Mouse (Mus musculus) forelimb bud, embryonic 11.5 days (tissue): ENCODE results near the gene Zmat5.
"Not testable (repeated sequence)": the region's sequence is repeated elsewhere in the genome, so short reads cannot be mapped to it uniquely, and the experiment has no call there.

Experiments
- DNase-seq: peaks from one replicate; pipeline ENCODE4 v3.0.0-alpha.2; 2012; ENCODE audit warnings: low read depth, low spot score

Zmat5 gene

GRCm38 (mm10) chr11:4688632-4689380 is 15.7 kb upstream of the Zmat5 start:
- DNase-seq = no peak

GRCm38 (mm10) chr11:4690353-4690752 is 14.1 kb upstream of the Zmat5 start:
- no peak for DNase-seq

DNA sequence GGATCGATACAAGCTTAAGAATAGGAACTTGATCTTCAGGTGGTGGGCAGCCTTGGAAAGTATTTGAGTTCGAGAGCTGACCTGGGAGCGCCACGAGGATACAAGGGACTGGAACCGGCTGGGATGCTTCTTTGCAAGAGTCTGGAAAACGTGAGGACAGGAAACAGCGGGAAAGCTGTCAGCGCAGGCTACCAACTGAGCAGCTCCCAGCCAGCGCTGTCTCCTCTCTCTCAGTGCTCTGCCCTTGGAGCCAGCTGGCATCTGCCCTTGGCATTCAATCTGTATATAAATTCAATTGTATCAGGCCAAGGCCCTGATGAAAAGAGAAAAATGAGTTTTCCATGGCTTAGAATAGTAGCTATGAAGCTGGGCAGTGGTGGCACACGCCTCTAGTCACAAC is 13.3 kb upstream of the Zmat5 start:
- DNase-seq = no peak

- no peak for DNase-seq
These were observed 12.3 kb upstream of the Zmat5 start for GRCm38 (mm10) chr11:4692162-4692561.

- no peak for DNase-seq
These were observed 7.2 kb upstream of the Zmat5 start for GRCm38 (mm10) chr11:4697043-4697983.

DNA sequence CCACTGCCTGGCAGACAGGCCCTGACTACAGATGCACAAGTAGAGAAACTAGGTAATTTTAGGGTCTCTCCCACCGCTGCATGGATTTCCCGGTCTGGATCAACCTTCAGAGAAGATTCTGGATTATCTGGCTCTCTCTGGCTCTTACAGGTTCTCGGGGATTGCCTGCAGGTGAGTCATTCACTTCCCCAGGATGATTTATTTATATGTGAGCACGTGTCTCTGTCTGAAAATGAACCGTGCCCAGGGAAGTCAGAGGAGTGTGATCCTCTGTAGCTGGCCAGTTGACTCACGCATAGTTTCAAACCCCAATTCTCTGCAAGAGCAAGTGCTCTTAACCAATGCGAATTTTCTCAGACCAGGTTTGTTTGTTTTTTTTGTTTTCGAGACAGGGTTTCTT is 3.8 kb upstream of the Zmat5 start:
- no peak for DNase-seq

GRCm38 (mm10) chr11:4703688-4704071 is 798 bp upstream of the Zmat5 start:
- no peak for DNase-seq

DNA sequence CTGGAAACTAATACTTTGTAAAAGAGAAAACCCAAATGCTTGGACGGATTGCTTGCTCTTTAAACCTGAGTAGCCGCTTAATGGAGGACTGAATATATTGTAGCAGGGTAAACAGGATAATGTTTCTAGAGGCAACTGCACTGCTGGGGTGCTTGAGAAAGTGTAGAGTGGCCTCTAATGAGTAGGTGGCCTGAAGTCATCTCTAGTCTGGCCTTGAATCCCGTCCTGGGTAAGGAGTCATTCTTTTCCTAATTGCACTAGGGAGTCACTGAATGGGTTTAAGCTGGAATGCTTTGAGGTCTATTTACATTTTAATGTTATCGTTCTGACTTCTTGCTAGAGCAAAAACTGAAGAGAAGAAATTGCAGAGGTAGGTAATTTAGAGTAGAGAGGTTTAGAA is 700 bp downstream of the Zmat5 start:
- DNase-seq = no peak

DNA sequence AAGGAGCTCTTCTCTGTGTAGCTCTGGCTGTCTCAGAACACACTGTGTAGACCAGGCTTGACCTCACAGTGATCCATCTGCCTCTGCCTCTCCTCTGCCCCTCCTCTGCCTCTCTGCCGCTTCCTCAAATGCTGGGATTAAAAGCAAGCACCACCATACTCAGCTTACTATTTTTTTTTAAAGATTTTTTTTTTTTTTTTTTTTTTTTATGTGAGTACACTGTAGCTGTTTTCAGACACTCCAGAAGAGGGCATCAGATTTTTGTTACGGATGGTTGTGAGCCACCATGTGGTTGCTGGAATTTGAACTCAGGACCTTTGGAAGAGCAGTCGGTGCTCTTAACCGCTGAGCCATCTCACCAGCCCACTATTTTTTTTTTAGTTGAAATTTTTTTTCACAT is 5.7 kb downstream of the Zmat5 start:
- not testable (repeated sequence) for DNase-seq

GRCm38 (mm10) chr11:4712822-4713221 is 8.3 kb downstream of the Zmat5 start:
- no peak for DNase-seq

DNA sequence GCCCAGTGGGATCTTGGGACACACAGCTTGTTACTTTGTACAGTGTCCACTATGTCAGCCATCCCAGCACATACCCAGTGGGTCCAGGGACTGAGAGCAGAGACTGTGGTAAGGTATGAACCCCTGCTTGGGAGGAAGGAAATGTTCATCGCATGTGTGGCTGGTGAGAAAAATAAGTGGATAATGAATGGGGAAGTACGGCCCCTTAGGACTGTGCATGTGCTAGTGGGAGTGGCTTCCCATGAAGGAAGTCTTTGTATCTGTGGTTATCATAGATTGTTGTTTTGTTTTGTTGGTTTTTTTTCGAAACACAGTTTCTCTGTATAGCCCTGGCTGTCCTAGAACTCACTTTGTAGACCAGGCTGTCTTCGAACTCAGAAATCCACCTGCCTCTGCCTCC is 10.2 kb downstream of the Zmat5 start:
- DNase-seq = no peak

GRCm38 (mm10) chr11:4715596-4715995 is 11.1 kb downstream of the Zmat5 start:
- DNase-seq = no peak

- no peak for DNase-seq
These were observed 12.2 kb downstream of the Zmat5 start for GRCm38 (mm10) chr11:4716530-4717236.

GRCm38 (mm10) chr11:4718548-4718947 is 14.1 kb downstream of the Zmat5 start:
- no peak for DNase-seq

GRCm38 (mm10) chr11:4719961-4720360 is 15.5 kb downstream of the Zmat5 start:
- DNase-seq = no peak

DNA sequence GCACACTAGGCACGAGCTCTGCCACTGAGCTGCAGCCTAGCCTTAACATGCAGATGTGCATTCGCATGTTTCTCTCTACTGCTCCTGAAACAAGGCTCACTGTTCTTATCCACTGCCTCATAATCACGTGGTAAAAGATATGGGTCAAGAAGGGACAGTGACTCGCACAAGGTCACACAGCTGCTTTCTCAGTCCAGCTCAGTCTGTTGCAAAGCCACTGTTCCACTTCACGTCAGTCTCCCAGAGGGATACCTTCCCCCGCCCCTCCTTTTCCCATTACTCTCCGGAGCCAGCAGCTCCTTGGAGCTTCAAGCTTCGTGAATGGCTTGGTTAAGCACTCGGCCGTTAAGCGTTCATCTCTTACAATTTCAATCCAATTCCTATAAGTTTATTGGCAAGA is 15.9 kb downstream of the Zmat5 start:
- no peak for DNase-seq

DNA sequence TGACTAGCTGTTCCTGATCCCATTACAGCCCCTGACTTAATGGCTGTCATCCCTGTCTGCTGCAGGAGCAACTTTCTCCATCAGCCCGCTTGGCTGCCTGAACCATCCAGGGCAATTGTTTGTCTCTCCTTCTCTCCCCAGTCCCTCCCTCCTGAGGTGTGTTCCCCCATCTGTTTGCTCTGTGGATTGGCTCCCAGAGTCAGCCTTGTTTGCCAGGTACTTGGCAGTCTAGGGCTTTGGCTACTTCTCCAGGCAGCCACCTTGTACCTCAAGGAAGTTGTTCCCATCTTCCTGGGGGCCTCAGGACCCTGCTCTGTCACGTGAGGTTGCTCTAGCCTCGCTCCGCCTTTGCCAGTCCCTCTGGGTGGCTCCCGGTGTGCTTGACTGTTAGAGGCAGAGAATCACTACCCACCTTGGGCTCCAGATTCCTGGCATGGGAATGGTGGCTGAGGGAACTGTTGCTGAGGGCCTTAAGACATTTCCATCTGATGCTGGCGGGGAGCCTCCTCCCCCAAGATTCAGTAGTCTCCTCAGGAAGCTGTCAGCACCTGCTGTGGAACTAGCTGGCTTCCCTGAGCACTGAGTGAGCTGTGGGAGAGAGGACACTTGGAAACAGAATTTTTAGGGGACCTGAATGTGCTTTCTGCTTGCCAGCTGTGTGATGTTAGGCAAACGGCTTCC is 16.6 kb downstream of the Zmat5 start:
- DNase-seq = no peak

DNA sequence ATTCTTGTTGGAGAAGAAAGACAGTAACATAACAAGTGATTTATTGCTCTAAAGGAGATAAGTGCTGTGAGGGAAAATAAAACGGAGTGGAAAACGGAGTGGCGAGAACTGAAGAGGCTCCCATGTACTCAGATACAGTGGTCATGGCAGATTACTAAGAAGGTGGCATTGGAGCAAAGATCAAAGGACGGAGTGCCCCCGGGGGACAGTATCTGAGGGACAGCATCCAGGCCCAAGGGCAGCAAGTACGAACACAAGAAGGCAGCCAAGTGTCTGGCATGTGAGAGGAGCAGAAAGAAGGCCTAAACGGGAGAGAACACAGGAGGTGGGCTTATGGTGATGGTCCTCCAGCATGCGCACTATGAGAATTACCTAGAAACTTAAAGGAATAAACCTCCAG is 17.2 kb downstream of the Zmat5 start:
- no peak for DNase-seq

DNA sequence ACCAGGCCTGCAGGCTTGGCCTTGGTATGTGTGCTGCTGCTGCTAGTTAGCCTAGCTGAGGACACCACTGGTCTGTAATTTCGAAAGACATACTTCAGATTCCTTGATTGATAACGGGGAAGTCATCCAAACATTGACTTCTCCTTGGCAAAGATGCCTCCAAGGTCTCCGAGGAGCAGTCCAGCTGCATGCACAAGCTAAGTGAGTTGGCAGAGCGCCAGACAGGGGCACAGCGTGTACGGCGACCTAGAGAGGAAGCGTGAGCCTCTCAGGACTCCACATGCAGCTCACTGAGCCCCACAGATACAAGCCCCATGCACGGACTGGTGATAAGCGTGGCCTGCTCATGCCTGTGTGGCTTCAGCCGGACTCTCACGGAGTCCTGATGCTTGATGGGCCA is 25.1 kb downstream of the Zmat5 start:
- DNase-seq = no peak

DNA sequence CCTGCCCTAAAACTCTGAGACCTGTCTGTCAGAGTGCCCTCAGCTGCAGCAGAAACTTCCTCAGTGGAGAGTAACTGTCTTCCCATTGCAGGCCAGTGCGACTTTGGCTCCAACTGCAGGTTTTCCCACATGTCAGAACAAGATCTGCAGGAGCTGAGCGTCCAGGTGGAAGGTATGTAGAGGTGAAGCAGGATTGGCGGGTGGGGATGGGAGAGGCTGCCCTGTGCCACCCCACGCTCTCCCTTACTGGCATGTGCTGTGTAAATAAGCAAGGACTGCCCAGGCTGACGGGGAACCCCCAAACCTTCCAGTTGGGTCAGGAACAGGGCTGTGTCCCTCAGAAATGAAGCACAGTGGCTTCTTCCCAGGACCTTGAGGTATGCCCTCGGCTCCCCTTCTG is 25.6 kb downstream of the Zmat5 start:
- no peak for DNase-seq

DNA sequence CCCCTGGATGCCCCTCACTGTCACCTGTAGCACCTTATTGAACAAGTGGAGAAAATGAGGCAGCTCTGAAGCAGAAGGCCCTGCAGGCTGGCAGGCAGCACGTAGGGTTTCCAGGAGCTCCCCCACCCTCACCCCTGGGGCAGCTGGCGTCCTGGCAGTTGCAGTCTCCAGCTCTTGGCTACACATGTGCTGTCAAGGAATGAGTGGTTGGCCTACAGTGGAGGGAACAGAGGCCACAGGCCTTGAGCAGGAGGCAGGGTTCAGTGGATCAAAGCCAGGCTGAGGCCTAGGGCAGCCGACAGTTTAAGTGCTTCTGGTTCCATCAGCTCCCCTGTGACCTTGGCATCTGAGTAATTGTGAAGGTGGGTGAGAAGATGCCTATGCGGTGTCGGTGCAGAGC is 26.4 kb downstream of the Zmat5 start:
- DNase-seq = no peak

DNA sequence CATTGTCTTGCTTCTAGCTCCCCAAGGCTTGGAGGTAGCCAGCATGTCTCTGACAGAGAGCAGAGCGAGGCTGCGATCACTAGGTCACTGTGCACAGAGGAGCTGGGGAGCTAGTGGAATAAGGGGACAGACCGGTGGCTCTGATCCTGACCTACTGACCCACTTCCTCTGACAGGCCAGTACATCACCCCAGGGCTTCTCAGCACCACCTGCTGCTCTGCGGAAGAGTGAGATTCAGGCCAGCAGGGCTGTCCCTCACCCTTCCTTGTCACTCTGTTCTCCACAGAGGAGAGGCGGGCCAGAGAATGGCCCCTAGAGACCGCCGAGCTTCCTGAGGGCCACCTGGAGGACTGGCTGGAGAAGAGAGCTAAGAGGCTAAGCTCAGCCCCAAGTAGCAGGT is 27.3 kb downstream of the Zmat5 start:
- no peak for DNase-seq
